Mouse (Mus musculus) neural tube, embryonic 11.5 days (tissue): ENCODE results near the gene Eps8l1. TPM values are rescaled to one million over a fixed set of nuclear protein-coding genes. Genes with fewer than 3 reads are reported as not detected.

Experiments
- ATAC-seq: fragments of 200-750 bp; cut with Nextera tagmentation; 2 replicates; pipeline ENCODE4 v1.8.0; 2017; ENCODE audit warnings: moderate number of reproducible peaks, mild to moderate bottlenecking, moderate TSS enrichment, moderate library complexity; ENCODE audit not compliant: insufficient read depth, low FRiP score, low TSS enrichment
- DNase-seq: peaks from one replicate; pipeline ENCODE4 v3.0.0-alpha.2; 2015; ENCODE audit warnings: low spot score
- H3K27ac ChIP-seq: fragments of 300-500 bp; sonication (generic); 2 replicates; pipeline ENCODE4 v1.5.1; 2014; ENCODE audit warnings: low read depth, mild to moderate bottlenecking, low read length
- H3K27me3 ChIP-seq: fragments of 300-500 bp; sonication (generic); 2 replicates; pipeline ENCODE4 v1.6.1; 2014; ENCODE audit warnings: mild to moderate bottlenecking, low read length, mixed read lengths; ENCODE audit not compliant: control insufficient read depth, insufficient read depth
- H3K36me3 ChIP-seq: fragments of 300-500 bp; sonication (generic); 2 replicates; pipeline ENCODE4 v1.6.1; 2014; ENCODE audit warnings: mild to moderate bottlenecking, low read length, moderate library complexity, mixed read lengths; ENCODE audit not compliant: control insufficient read depth, insufficient read depth
- H3K4me1 ChIP-seq: fragments of 300-500 bp; sonication (generic); 2 replicates; pipeline ENCODE4 v1.6.1; 2014; ENCODE audit warnings: low read length, mixed read lengths; ENCODE audit not compliant: control insufficient read depth, insufficient read depth
- H3K4me2 ChIP-seq: fragments of 300-500 bp; sonication (generic); 2 replicates; pipeline ENCODE4 v1.6.1; 2014; ENCODE audit warnings: low read depth, mild to moderate bottlenecking, moderate library complexity
- H3K4me3 ChIP-seq: fragments of 300-500 bp; sonication (generic); 2 replicates; pipeline ENCODE4 v1.5.1; 2014; ENCODE audit warnings: low read depth, low read length
- H3K9ac ChIP-seq: fragments of 300-500 bp; sonication (generic); 2 replicates; pipeline ENCODE4 v1.6.1; 2014; ENCODE audit warnings: mild to moderate bottlenecking, low read length
- H3K9me3 ChIP-seq: fragments of 300-500 bp; sonication (generic); 2 replicates; pipeline ENCODE4 v1.6.1; 2016; ENCODE audit warnings: low read length; ENCODE audit not compliant: control insufficient read depth
- WGBS: fragments of 180-500 bp; shearing (Covaris S2); extraction: QIAGEN DNeasy Blood & Tissue Kit; methylation state at CpG from one replicate; pipeline ENCODE4 v1.1.7; 2014; 5-methylcytosine and 5-hydroxymethylcytosine counted together
- polyA plus RNA-seq: library from polyadenylated mRNA; unstranded; fragments of >200 nt; fragmentation: Nextera tagmentation; extraction: Ambion mirVana; gene quantifications from 2 replicates; pipeline ENCODE4 v1.2.1, GENCODE M21; 2014

Gene Eps8l1
- polyA plus RNA-seq, 1 experiment from 2014 or later: 4.6 TPM

GRCm38 (mm10) chr7:4470275-4471178 is 10.1 kb downstream of the Eps8l1 start:
- Histone ChIP-seq H3K4me3 (peak overlapping the region; percentile 33), H3K9me3 (no peaks in the 10 kb centered on the region), H3K4me1 (no peaks in the 10 kb centered on the region; the same call in 1 of the 2 replicates), H3K27ac (no peak overlapping the region), H3K27me3 (peaks cover 44% of the 10 kb centered on the region), H3K36me3 (no peaks in the 10 kb centered on the region), H3K4me2 (peak overlapping the region; percentile 54), H3K9ac (peak overlapping the region; percentile 33; the same call in 1 of the 2 replicates)
- WGBS: 3% methylated on average over 35 of the region's 35 CpGs
- ATAC-seq (peak; percentile 63), DNase-seq (peak; percentile 76)

- no peaks in the 10 kb centered on the region for H3K36me3 ChIP-seq
- peak overlapping the region; percentile 33; the same call in 1 of the 2 replicates for H3K9ac ChIP-seq
- DNase-seq (peak; percentile 82), ATAC-seq (peak; percentile 85)
- peak overlapping the region; percentile 54 for H3K4me2 ChIP-seq
- peak overlapping the region; percentile 33 for H3K4me3 ChIP-seq
- H3K4me1 ChIP-seq: no peaks in the 10 kb centered on the region; the same call in 1 of the 2 replicates
- under 1% methylated on average over 24 of the region's 24 CpGs for WGBS
- H3K27me3 ChIP-seq: peaks cover 44% of the 10 kb centered on the region
- no peak overlapping the region for H3K27ac ChIP-seq
- no peaks in the 10 kb centered on the region for H3K9me3 ChIP-seq
Measured at GRCm38 (mm10) chr7:4471179-4471555, 10.7 kb downstream of the Eps8l1 start.

GRCm38 (mm10) chr7:4473940-4474339 is 13.5 kb downstream of the Eps8l1 start:
- 5% methylated on average over 19 of the region's 19 CpGs for WGBS
- no peak overlapping the region for H3K27ac ChIP-seq
- ATAC-seq (no peak), DNase-seq (no peak)
- no peak overlapping the region for H3K4me2 ChIP-seq
- H3K36me3 ChIP-seq: no peaks in the 10 kb centered on the region
- no peak overlapping the region for H3K4me3 ChIP-seq
- H3K27me3 ChIP-seq: peaks cover 44% of the 10 kb centered on the region
- H3K9me3 ChIP-seq: no peaks in the 10 kb centered on the region
- H3K9ac ChIP-seq: no peak overlapping the region
- H3K4me1 ChIP-seq: peaks cover 6% of the 10 kb centered on the region

- H3K4me2 ChIP-seq: peak overlapping the region; percentile 75
- H3K27me3 ChIP-seq: peaks cover 13% of the 10 kb centered on the region
- WGBS: 0% methylated on average over 39 of the region's 39 CpGs
- peak overlapping the region; percentile 52 for H3K9ac ChIP-seq
- DNase-seq: peak; percentile 88
- ATAC-seq: peak; percentile 99
- peaks cover 13% of the 10 kb centered on the region for H3K36me3 ChIP-seq
- H3K4me3 ChIP-seq: peak overlapping the region; percentile 43
- H3K27ac ChIP-seq: peak overlapping the region; percentile 84
- no peaks in the 10 kb centered on the region for H3K9me3 ChIP-seq
- H3K4me1 ChIP-seq: peaks cover 9% of the 10 kb centered on the region; the same call in 1 of the 2 replicates
Measured at GRCm38 (mm10) chr7:4478021-4478795, 17.7 kb downstream of the Eps8l1 start.

GRCm38 (mm10) chr7:4478796-4479291 is 18.4 kb downstream of the Eps8l1 start:
- Histone ChIP-seq H3K4me3 (peak overlapping the region; percentile 43), H3K9me3 (no peaks in the 10 kb centered on the region), H3K9ac (peak overlapping the region; percentile 52), H3K36me3 (peaks cover 16% of the 10 kb centered on the region), H3K4me1 (peaks cover 9% of the 10 kb centered on the region; the same call in 1 of the 2 replicates), H3K27ac (peak overlapping the region; percentile 55; the same call in 1 of the 2 replicates), H3K4me2 (peak overlapping the region; percentile 75), H3K27me3 (peaks cover 11% of the 10 kb centered on the region)
- under 1% methylated on average over 16 of the region's 16 CpGs for WGBS
- DNase-seq (no peak), ATAC-seq (no peak)

- peaks cover 4% of the 10 kb centered on the region; the same call in 1 of the 2 replicates for H3K27me3 ChIP-seq
- no peak overlapping the region for H3K27ac ChIP-seq
- H3K36me3 ChIP-seq: peaks cover 19% of the 10 kb centered on the region
- H3K9ac ChIP-seq: no peak overlapping the region
- no peak overlapping the region for H3K4me3 ChIP-seq
- no peaks in the 10 kb centered on the region for H3K9me3 ChIP-seq
- DNase-seq: peak; percentile 60
- H3K4me2 ChIP-seq: no peak overlapping the region
- ATAC-seq: no peak
- WGBS: 23% methylated on average over 6 of the region's 6 CpGs
- peaks cover 9% of the 10 kb centered on the region; the same call in 1 of the 2 replicates for H3K4me1 ChIP-seq
Measured at GRCm38 (mm10) chr7:4479674-4480073, 19.2 kb downstream of the Eps8l1 start.

GRCm38 (mm10) chr7:4482281-4482680 is 21.8 kb downstream of the Eps8l1 start:
- peaks cover 22% of the 10 kb centered on the region for H3K36me3 ChIP-seq
- no peak for DNase-seq
- ATAC-seq: no peak
- H3K9ac ChIP-seq: no peak overlapping the region
- no peak overlapping the region for H3K27ac ChIP-seq
- WGBS: 90% methylated on average over 12 of the region's 12 CpGs
- peaks cover 9% of the 10 kb centered on the region; the same call in 1 of the 2 replicates for H3K4me1 ChIP-seq
- H3K4me3 ChIP-seq: no peak overlapping the region
- H3K9me3 ChIP-seq: no peaks in the 10 kb centered on the region
- no peaks in the 10 kb centered on the region for H3K27me3 ChIP-seq
- no peak overlapping the region for H3K4me2 ChIP-seq

GRCm38 (mm10) chr7:4491308-4491707 is 30.8 kb downstream of the Eps8l1 start:
- H3K27ac ChIP-seq: no peak overlapping the region
- H3K4me2 ChIP-seq: no peak overlapping the region
- WGBS: 85% methylated on average over 6 of the region's 6 CpGs
- no peak overlapping the region for H3K9ac ChIP-seq
- ATAC-seq (no peak), DNase-seq (no peak)
- no peaks in the 10 kb centered on the region for H3K4me1 ChIP-seq
- no peaks in the 10 kb centered on the region for H3K27me3 ChIP-seq
- H3K9me3 ChIP-seq: no peaks in the 10 kb centered on the region
- no peak overlapping the region for H3K4me3 ChIP-seq
- no peaks in the 10 kb centered on the region; the same call in 1 of the 2 replicates for H3K36me3 ChIP-seq
